Mouse (Mus musculus) frontal cortex, adult (tissue): ENCODE measurements around the gene Kit.

ENCODE experiments used
- ATAC-seq: cut with Nextera tagmentation; 2 replicates; pipeline ENCODE4 v1.9.2; 2017; ENCODE audit warnings: mild to moderate bottlenecking, moderate library complexity, mixed read lengths; ENCODE audit not compliant: low TSS enrichment

The Kit gene

DNA sequence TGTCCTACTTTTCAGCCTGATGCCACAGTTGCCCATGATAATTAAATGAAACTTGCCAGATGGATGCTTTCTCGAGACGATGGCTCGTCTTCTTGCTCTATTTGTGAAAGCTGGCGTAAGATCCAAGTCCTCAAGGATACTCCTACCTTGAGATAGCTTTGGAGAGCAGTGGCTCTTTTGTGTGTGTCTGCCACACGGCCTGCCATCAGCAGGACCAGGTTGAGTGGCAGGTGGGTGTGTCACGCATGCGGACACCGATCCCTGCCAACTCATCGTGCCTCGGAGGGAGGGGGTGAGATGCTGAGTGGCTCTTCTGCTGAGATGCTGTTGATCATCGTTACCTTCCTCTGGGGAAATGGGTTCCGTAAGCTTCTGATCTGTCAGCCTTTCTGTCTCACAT is 60.7 kb downstream of the Kit start:
- ATAC-seq: peak; percentile 88

DNA sequence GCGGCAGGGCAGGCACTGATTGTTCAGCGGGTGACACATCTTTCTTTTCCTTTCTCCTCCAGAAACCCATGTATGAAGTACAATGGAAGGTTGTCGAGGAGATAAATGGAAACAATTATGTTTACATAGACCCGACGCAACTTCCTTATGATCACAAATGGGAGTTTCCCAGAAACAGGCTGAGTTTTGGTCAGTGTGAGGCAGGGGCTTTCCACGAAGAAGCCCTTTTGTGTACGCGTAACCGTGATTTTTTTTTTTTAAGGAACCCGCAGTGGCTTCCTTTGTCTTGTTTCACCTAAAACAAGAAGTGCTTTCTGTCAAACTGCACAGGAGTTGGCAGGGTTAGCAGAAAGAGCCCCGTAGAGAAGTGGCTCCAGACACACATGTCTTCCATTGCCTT is 65.9 kb downstream of the Kit start:
- no peak for ATAC-seq

GRCm38 (mm10) chr5:75647046-75647445 is 72.3 kb downstream of the Kit start:
- peak; percentile 34; the same call in 1 of the 2 replicates for ATAC-seq

DNA sequence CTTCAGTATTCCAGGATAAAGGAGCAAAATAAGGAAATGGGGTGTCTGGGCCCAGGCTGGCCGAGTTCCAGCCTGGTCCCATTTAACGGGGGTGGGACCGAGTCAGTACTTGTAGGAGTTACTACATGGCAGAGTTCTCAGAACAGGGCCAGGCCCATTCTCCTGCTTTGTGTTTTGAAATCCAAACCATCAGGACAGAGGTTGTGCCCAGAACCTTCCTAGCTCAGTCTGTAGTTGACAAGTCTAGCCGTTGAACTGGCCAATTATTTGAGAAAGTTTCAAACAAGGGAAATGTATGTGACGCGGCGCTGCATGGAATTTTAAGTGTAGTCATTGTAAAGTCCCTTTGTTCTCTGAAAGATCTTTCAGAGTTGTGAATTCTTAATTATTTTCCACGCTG is 75.8 kb downstream of the Kit start:
- no peak for ATAC-seq

GRCm38 (mm10) chr5:75653431-75653830 is 78.7 kb downstream of the Kit start:
- no peak for ATAC-seq

DNA sequence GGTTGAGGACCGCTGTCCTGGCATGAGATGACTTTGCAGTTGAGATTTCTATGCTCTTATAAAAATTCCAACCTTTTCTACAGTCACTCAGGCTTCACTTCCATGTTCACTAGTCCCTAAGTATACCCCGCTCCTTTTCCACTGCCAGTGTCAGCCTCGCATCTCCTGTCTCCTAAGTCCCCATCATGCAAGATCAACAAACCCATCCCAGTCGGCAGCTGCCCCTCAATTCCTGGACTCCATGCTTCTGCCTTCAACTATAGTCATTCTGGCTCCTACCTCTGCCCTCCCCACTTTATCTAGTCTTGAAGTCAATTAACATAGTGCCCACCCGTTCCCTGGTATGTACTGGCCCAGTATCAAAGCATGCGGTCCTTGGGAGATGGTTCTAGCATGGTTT is 83.9 kb downstream of the Kit start:
- ATAC-seq: no peak

DNA sequence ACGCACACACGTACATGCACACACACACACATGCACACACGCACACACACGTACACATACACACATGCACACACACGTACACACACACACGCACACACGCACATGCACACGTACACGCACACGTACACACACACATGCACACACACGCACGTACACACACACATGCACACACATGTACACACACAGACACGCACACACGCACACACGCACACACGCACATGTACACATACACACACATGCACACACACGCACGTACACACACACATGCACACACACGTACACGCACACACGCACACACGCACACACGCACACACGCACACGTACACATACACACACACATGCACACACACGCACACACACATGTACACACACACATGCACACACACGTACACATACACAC is 85.6 kb downstream of the Kit start:
- no peak for ATAC-seq

GRCm38 (mm10) chr5:75662466-75662865 is 87.8 kb downstream of the Kit start:
- ATAC-seq: no peak

- ATAC-seq: no peak
These were observed 89.1 kb downstream of the Kit start for GRCm38 (mm10) chr5:75663768-75664167.

GRCm38 (mm10) chr5:75667083-75667482 is 92.4 kb downstream of the Kit start:
- no peak for ATAC-seq

- ATAC-seq: no peak
These were observed 96.5 kb downstream of the Kit start for GRCm38 (mm10) chr5:75671136-75671788.

- no peak for ATAC-seq
These were observed 101.3 kb downstream of the Kit start for GRCm38 (mm10) chr5:75676024-75676423.

GRCm38 (mm10) chr5:75679896-75680295 is 105.2 kb downstream of the Kit start:
- ATAC-seq: no peak

DNA sequence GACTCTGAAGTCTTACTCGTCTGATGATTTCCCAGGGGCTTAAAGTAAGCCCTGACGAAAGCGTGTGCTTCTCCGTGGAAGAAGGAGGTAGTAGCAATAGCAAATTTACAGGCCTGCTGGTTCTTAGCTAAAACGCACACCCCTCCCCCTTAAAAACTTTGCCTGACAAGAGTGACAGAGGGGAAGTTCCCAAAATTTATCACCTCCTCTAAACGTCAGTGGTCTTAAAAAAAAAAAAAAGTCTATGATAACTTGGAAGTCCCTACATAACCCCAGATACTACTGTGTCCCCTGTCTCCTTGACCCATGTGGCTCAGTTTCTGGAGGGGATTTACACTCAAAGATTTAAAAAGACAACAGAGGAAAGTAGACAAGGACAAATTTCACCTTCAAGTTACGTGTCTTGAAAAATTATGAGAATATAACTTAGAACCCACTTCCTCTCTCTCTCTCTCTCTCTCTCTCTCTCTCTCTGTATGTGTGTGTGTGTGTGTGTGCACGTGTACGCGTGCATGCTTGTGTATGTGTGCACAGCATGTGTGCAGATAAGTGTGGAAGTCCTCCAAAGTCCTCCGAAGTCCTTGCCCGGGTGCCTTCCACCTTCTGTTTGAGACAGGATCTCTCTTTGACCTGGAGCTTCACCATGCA is 120.6 kb downstream of the Kit start:
- no peak for ATAC-seq

DNA sequence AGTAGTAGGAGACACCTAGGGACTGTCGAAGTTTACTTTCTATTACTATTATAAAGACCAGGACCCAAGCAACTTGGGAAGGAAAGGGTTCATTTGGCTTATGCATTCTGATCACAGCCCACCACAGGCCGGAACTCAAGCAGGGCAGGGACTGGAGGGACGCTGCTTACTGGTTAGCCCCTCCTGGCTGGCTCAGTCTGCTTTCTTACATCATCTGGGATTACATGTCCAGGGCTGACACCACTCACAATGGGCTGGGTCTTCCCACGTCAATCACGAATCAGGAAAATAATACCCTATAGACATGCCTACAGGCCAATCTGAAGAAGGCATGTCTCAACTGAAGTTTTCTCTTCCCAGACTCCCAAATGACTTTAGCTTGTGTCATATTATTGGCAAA is 122.2 kb downstream of the Kit start:
- no peak for ATAC-seq

DNA sequence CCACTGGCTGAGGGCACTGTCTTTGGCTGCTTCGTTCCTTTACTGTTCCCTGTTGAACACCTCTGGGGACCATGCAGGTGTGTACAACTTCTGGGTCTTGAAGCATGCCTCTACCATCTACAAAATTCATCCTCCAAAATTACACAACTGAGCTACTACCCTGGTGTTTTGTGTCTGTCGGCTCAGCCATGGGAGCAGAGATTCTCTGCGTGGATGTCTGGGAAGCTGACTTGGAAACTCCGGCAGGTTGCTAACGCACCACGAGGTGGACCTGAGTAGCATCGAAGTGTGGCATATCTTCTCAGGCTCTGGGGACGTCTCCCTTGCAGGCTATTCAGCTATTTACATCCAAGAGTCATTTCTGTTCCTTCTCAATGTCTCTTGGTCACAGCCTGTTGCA is 123.8 kb downstream of the Kit start:
- ATAC-seq: no peak

GRCm38 (mm10) chr5:75699081-75699480 is 124.4 kb downstream of the Kit start:
- ATAC-seq: no peak

- ATAC-seq: peak; percentile 27; the same call in 1 of the 2 replicates
These were observed 124.8 kb downstream of the Kit start for GRCm38 (mm10) chr5:75699516-75699915.

DNA sequence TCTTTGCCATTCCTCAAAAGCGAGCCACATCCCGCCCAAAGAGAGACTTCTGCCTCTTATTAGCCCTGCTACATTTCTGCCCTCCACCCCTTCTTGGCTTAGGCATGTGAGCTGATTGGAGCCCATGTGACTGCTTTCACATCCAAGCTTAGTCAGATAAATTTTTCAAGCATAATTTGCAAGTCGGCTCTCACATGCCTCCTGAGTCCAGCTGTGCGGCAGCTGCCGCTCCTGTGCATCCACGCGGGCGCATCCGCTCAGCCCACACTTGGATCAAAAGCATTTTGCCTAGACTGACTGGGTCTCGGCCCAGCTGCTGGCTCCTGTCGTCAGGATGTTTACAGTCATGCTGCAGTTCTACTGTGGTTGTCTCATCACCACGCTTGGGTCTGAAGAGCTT is 126.9 kb downstream of the Kit start:
- 0 out of 2 replicates have a peak, but pooled peaks have one; percentile 69 for ATAC-seq

GRCm38 (mm10) chr5:75702080-75702479 is 127.4 kb downstream of the Kit start:
- no peak for ATAC-seq

- no peak for ATAC-seq
These were observed 130.0 kb downstream of the Kit start for GRCm38 (mm10) chr5:75704584-75705175.

DNA sequence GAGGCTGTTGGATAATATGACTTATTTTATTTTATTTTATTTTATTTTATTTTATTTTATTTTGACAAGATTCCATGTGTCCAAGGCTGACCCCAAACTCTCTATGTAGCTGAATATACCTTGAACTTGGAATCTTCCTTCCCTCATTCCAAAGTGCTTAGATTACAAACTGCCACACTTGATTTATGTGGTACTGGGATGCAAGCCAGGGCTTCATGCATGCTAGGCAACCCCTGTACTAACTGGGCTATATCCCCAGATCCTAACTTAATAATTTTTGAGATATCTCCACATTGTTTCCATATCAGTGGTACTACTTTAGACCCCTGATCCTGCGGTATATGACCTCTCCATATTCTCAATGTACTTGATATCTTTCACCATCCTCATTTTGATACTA is 130.7 kb downstream of the Kit start:
- no peak for ATAC-seq
